Mouse (Mus musculus) thymus, postnatal 0 days (tissue): Measurements from ENCODE around the gene Chd3. TPM values are rescaled to one million over a fixed set of nuclear protein-coding genes. Genes with fewer than 3 reads are reported as not detected.
"Not testable (repeated sequence)": the region's sequence is repeated elsewhere in the genome, so short reads cannot be mapped to it uniquely, and the experiment has no call there.

Experiments used
- DNase-seq: peaks from one replicate; pipeline ENCODE4 v3.0.0-alpha.2; 2015; ENCODE audit warnings: low spot score
- polyA plus RNA-seq: library from polyadenylated mRNA; unstranded; fragments of >200 nt; fragmentation: Nextera tagmentation; extraction: Ambion mirVana; gene quantifications from 2 replicates; pipeline ENCODE4 v1.2.1, GENCODE M21; 2015

Chd3 gene
- polyA plus RNA-seq, 1 experiment from 2014 or later, result 13.2 TPM

- no peak for DNase-seq
These were observed 37.9 kb upstream of the Chd3 start for GRCm38 (mm10) chr11:69406867-69407723.

- DNase-seq, result no peak
These were observed 37.1 kb upstream of the Chd3 start for GRCm38 (mm10) chr11:69406282-69406681.

- DNase-seq, result no peak
These were observed 36.4 kb upstream of the Chd3 start for GRCm38 (mm10) chr11:69405397-69406200.

- DNase-seq, result no peak
These were observed 35.6 kb upstream of the Chd3 start for GRCm38 (mm10) chr11:69404595-69405396.

- DNase-seq, result no peak
These were observed 34.7 kb upstream of the Chd3 start for GRCm38 (mm10) chr11:69403691-69404594.

- DNase-seq, result no peak
These were observed 32.8 kb upstream of the Chd3 start for GRCm38 (mm10) chr11:69401987-69402386.

GRCm38 (mm10) chr11:69401210-69401637 lies 32.0 kb upstream of the Chd3 start:
- DNase-seq, result peak; percentile 96

GRCm38 (mm10) chr11:69400083-69400850 lies 31.1 kb upstream of the Chd3 start:
- DNase-seq, result no peak

- no peak for DNase-seq
These were observed 30.2 kb upstream of the Chd3 start for GRCm38 (mm10) chr11:69399201-69400082.

- no peak for DNase-seq
These were observed 29.4 kb upstream of the Chd3 start for GRCm38 (mm10) chr11:69398486-69399200.

- DNase-seq, result no peak
These were observed 28.9 kb upstream of the Chd3 start, which contains the start of gene Tmem88 for GRCm38 (mm10) chr11:69398059-69398458. TSS of gene Tmem88 (minus strand) at chr11:69398234.

GRCm38 (mm10) chr11:69397581-69398057 lies 28.4 kb upstream of the Chd3 start:
- no peak for DNase-seq

- DNase-seq, result no peak
These were observed 27.6 kb upstream of the Chd3 start for GRCm38 (mm10) chr11:69396772-69397171.

- DNase-seq, result peak; percentile 99
These were observed 26.6 kb upstream of the Chd3 start for GRCm38 (mm10) chr11:69395634-69396373.

- DNase-seq, result not testable (repeated sequence)
These were observed 26.0 kb upstream of the Chd3 start, which contains the start of the genes Naa38 and Cyb5d1 for GRCm38 (mm10) chr11:69395235-69395633. TSS of gene Naa38 (plus strand) at chr11:69395487. TSS of gene Cyb5d1 (minus strand) at chr11:69395631.

- not testable (repeated sequence) for DNase-seq
These were observed 25.5 kb upstream of the Chd3 start for GRCm38 (mm10) chr11:69394591-69395167.
